Mouse (Mus musculus): Measurements from ENCODE around the gene Olfr328. TPM values are rescaled to one million over a fixed set of nuclear protein-coding genes. Genes with fewer than 3 reads are reported as not detected.
"Not testable (repeated sequence)": the region's sequence is repeated elsewhere in the genome, so short reads cannot be mapped to it uniquely, and the experiment has no call there.

Olfr328 gene
- total and polyA plus RNA-seq, 3 experiments, result not detected

- Histone ChIP-seq H3K79me2 (replicated peaks; ENCODE audit: control insufficient read depth, extremely low read depth, insufficient read depth, poor library complexity, severe bottlenecking) (no peaks in the 10 kb centered on the region), H3K9ac (ENCODE audit: insufficient read depth, low read depth) (no peak within 1 kb of the TSS), H3K4me3 (replicated peaks in 1 of 3; ENCODE audit: low read depth in 2 of 3, low read length in 2 of 3, poor library complexity in 1 of 3) (no peak within 1 kb of the TSS), H3K9me3 (replicated peaks; ENCODE audit: low read length) (no peaks in the 10 kb centered on the region), H3K27me3 (replicated peaks) (peaks cover 63% of the 10 kb centered on the region), H3K4me1 (ENCODE audit: control insufficient read depth in 1 of 2, insufficient read depth in 2 of 2) (no peaks in the 10 kb centered on the region), H3K27ac (ENCODE audit: insufficient read depth, low read depth) (no peak within 1 kb of the TSS), H3K36me3 (replicated peaks in 1 of 2; ENCODE audit: control insufficient read depth in 1 of 2, insufficient read depth in 1 of 2, low read length in 1 of 2) (no peaks in the 10 kb centered on the region), H3K4me2 (ENCODE audit: insufficient read depth, low read depth, poor library complexity, severe bottlenecking) (no peak within 1 kb of the TSS)
- in situ Hi-C loops (cut with MboI; ENCODE audit: low pct_ligation_motif_present, low pct_unique_long_range_greater_than_20kb, low sequenced_read_pairs) (no loop called here), dilution Hi-C loops (cut with MboI; ENCODE audit: extremely low pct_ligation_motif_present, extremely low pct_unique_long_range_greater_than_20kb, low sequenced_read_pairs) (no loop called here)
- DNase-seq (ENCODE audit: extremely low read depth), result no peak
- no peak for TF ChIP-seq NELFE (IDR thresholded peaks at IDR 0.05; ENCODE audit: low read depth, low read length)
Measured at GRCm38 (mm10) chr11:58570405-58570804, 15.0 kb upstream of the Olfr328 start, which contains the start of gene Olfr224. Gene Olfr224 (minus strand): TSS chr11:58570553.

GRCm38 (mm10) chr11:58546322-58546721 is 9.1 kb downstream of the Olfr328 start, which contains the start of gene Olfr329-ps:
Gene Olfr329-ps (minus strand): TSS chr11:58546422.
- H3K4me2 ChIP-seq (ENCODE audit: insufficient read depth, low read depth, poor library complexity, severe bottlenecking), result no peak within 1 kb of the TSS
- dilution Hi-C loops (cut with MboI; ENCODE audit: extremely low pct_ligation_motif_present, extremely low pct_unique_long_range_greater_than_20kb, low sequenced_read_pairs), result no loop called here
- in situ Hi-C loops (cut with MboI; ENCODE audit: low pct_ligation_motif_present, low pct_unique_long_range_greater_than_20kb, low sequenced_read_pairs), result no loop called here

GRCm38 (mm10) chr11:58534736-58535135 is 20.7 kb downstream of the Olfr328 start, which contains the start of gene Olfr330:
Gene Olfr330 (minus strand): TSS chr11:58534836.
- H3K36me3 ChIP-seq (replicated peaks in 1 of 2; ENCODE audit: control insufficient read depth in 1 of 2, insufficient read depth in 1 of 2, low read length in 1 of 2); H3K4me3 ChIP-seq (replicated peaks in 1 of 3; ENCODE audit: low read depth in 2 of 3, low read length in 2 of 3, poor library complexity in 1 of 3); H3K4me2 ChIP-seq (ENCODE audit: insufficient read depth, low read depth, poor library complexity, severe bottlenecking); H3K9me3 ChIP-seq (replicated peaks; ENCODE audit: low read length); H3K9ac ChIP-seq (ENCODE audit: insufficient read depth, low read depth); H3K4me1 ChIP-seq (ENCODE audit: control insufficient read depth in 1 of 2, insufficient read depth in 2 of 2); H3K79me2 ChIP-seq (replicated peaks; ENCODE audit: control insufficient read depth, extremely low read depth, insufficient read depth, poor library complexity, severe bottlenecking); H3K27ac ChIP-seq (ENCODE audit: insufficient read depth, low read depth); in situ Hi-C loops (cut with MboI; ENCODE audit: low pct_ligation_motif_present, low pct_unique_long_range_greater_than_20kb, low sequenced_read_pairs); dilution Hi-C loops (cut with MboI; ENCODE audit: extremely low pct_ligation_motif_present, extremely low pct_unique_long_range_greater_than_20kb, low sequenced_read_pairs); DNase-seq (ENCODE audit: extremely low read depth): not testable (repeated sequence)
- peaks cover 44% of the 10 kb centered on the region for H3K27me3 ChIP-seq (replicated peaks)

More at GRCm38 (mm10) chr11:58546322-58546721, 9.1 kb downstream of the Olfr328 start, which contains the start of gene Olfr329-ps:
- no peak for DNase-seq (ENCODE audit: extremely low read depth)
- H3K4me3 ChIP-seq (replicated peaks in 1 of 3; ENCODE audit: low read depth in 2 of 3, low read length in 2 of 3, poor library complexity in 1 of 3), result no peak within 1 kb of the TSS
- H3K9me3 ChIP-seq (replicated peaks; ENCODE audit: low read length), result no peaks in the 10 kb centered on the region
- no peak within 1 kb of the TSS for H3K27ac ChIP-seq (ENCODE audit: insufficient read depth, low read depth)
- no peaks in the 10 kb centered on the region for H3K4me1 ChIP-seq (ENCODE audit: control insufficient read depth in 1 of 2, insufficient read depth in 2 of 2)
- H3K27me3 ChIP-seq (replicated peaks), result peaks cover 76% of the 10 kb centered on the region
- no peaks in the 10 kb centered on the region for H3K79me2 ChIP-seq (replicated peaks; ENCODE audit: control insufficient read depth, extremely low read depth, insufficient read depth, poor library complexity, severe bottlenecking)
- TF ChIP-seq USF2 (conservative IDR thresholded peaks at IDR 0.05; ENCODE audit: low read depth, low read length), result no peak
- no peak for TF ChIP-seq ZNF384 (IDR thresholded peaks at IDR 0.05; ENCODE audit: low read depth, low read length)
- no peak for TF ChIP-seq IRF4 (IDR thresholded peaks at IDR 0.05; ENCODE audit: low read depth, low read length)
- no peak for TF ChIP-seq GABPA (IDR thresholded peaks at IDR 0.05; ENCODE audit: insufficient replicate concordance, low read depth, low read length)
- TF ChIP-seq SMC3 (IDR thresholded peaks at IDR 0.05; ENCODE audit: low read depth, low read length), result no peak
- no peak for TF ChIP-seq UBTF (IDR thresholded peaks at IDR 0.05; ENCODE audit: low read depth, low read length)
- no peak for TF ChIP-seq EP300 (IDR thresholded peaks at IDR 0.05; ENCODE audit: low read length)
- no peak for TF ChIP-seq POLR2AphosphoS2 (IDR thresholded peaks at IDR 0.05; ENCODE audit: low read depth, low read length)
- no peak for TF ChIP-seq SIN3A (IDR thresholded peaks at IDR 0.05; ENCODE audit: low read length)
- TF ChIP-seq MXI1 (IDR thresholded peaks at IDR 0.05; ENCODE audit: low read depth, low read length), result no peak
- no peak for TF ChIP-seq MAX (IDR thresholded peaks at IDR 0.05; ENCODE audit: low read length)
- no peak for TF ChIP-seq KAT2A (IDR thresholded peaks at IDR 0.05; ENCODE audit: insufficient replicate concordance, low read length)
- TF ChIP-seq NRF1 (IDR thresholded peaks at IDR 0.05; ENCODE audit: low read depth, low read length), result no peak
- no peak for TF ChIP-seq MAFK (IDR thresholded peaks at IDR 0.05; ENCODE audit: insufficient replicate concordance, low read length)
- TF ChIP-seq CHD2 (IDR thresholded peaks at IDR 0.05; ENCODE audit: low read length), result no peak
- TF ChIP-seq POLR2A (IDR thresholded peaks at IDR 0.05; ENCODE audit: low read depth, low read length), result no peak
- no peak within 1 kb of the TSS for H3K9ac ChIP-seq (ENCODE audit: insufficient read depth, low read depth)
- no peaks in the 10 kb centered on the region for H3K36me3 ChIP-seq (replicated peaks in 1 of 2; ENCODE audit: control insufficient read depth in 1 of 2, insufficient read depth in 1 of 2, low read length in 1 of 2)

GRCm38 (mm10) chr11:58519756-58520155 is 35.7 kb downstream of the Olfr328 start:
- DNase-seq (ENCODE audit: extremely low read depth); H3K4me1 ChIP-seq (ENCODE audit: control insufficient read depth in 1 of 2, insufficient read depth in 2 of 2); H3K4me3 ChIP-seq (replicated peaks in 1 of 3; ENCODE audit: low read depth in 2 of 3, low read length in 2 of 3, poor library complexity in 1 of 3); dilution Hi-C loops (cut with MboI; ENCODE audit: extremely low pct_ligation_motif_present, extremely low pct_unique_long_range_greater_than_20kb, low sequenced_read_pairs); in situ Hi-C loops (cut with MboI; ENCODE audit: low pct_ligation_motif_present, low pct_unique_long_range_greater_than_20kb, low sequenced_read_pairs); H3K36me3 ChIP-seq (replicated peaks in 1 of 2; ENCODE audit: control insufficient read depth in 1 of 2, insufficient read depth in 1 of 2, low read length in 1 of 2); H3K9ac ChIP-seq (ENCODE audit: insufficient read depth, low read depth); H3K4me2 ChIP-seq (ENCODE audit: insufficient read depth, low read depth, poor library complexity, severe bottlenecking); H3K27me3 ChIP-seq (replicated peaks); H3K79me2 ChIP-seq (replicated peaks; ENCODE audit: control insufficient read depth, extremely low read depth, insufficient read depth, poor library complexity, severe bottlenecking); H3K27ac ChIP-seq (ENCODE audit: insufficient read depth, low read depth); H3K9me3 ChIP-seq (replicated peaks; ENCODE audit: low read length): not testable (repeated sequence)
